Mouse (Mus musculus) heart, postnatal 10 days (tissue): ENCODE data around the gene Fam216a. TPM values are rescaled to one million over a fixed set of nuclear protein-coding genes. Genes with fewer than 3 reads are reported as not detected.
"Not testable (repeated sequence)": the region's sequence is repeated elsewhere in the genome, so short reads cannot be mapped to it uniquely, and the experiment has no call there.

Experiments used
- DNase-seq, 2 experiments: peaks; one replicate each; pipeline ENCODE4 v3.0.0; 2021
- intact Hi-C: fragments of 180-260 bp; cut with DNase I; formaldehyde crosslinking; loops from one replicate; pipeline ENCODE4 v1.15.1; 2025
- total RNA-seq, 2 experiments: library from RNA; stranded (reverse); gene quantifications; 2 replicates each; pipeline ENCODE4 v1.2.3; 2021

Fam216a gene
- total RNA-seq, 2 experiments from 2014 or later, result 17.1 to 22.7 TPM

GRCm38 (mm10) chr5:122327283-122327682 lies 44.9 kb downstream of the Fam216a start:
- intact Hi-C loops, result no loop called here
- DNase-seq, result no peak

GRCm38 (mm10) chr5:122325477-122325876 lies 46.7 kb downstream of the Fam216a start:
- DNase-seq, result no peak

GRCm38 (mm10) chr5:122324608-122325431 lies 47.3 kb downstream of the Fam216a start:
- intact Hi-C loops, result no loop called here
- DNase-seq, result no peak

More at GRCm38 (mm10) chr5:122325477-122325876, 46.7 kb downstream of the Fam216a start:
- intact Hi-C loops, result no loop called here

GRCm38 (mm10) chr5:122323523-122323922 lies 48.6 kb downstream of the Fam216a start:
- intact Hi-C loops, result no loop called here

GRCm38 (mm10) chr5:122320205-122320781 lies 51.9 kb downstream of the Fam216a start:
- intact Hi-C loops, result no loop called here
- no peak for DNase-seq

More at GRCm38 (mm10) chr5:122323523-122323922, 48.6 kb downstream of the Fam216a start:
- DNase-seq, result no peak

GRCm38 (mm10) chr5:122319474-122320204 lies 52.5 kb downstream of the Fam216a start:
- peak; percentile 61 to 69 for DNase-seq
- intact Hi-C loops, result no loop called here

GRCm38 (mm10) chr5:122318976-122319375 lies 53.2 kb downstream of the Fam216a start:
- DNase-seq, intact Hi-C loops: not testable (repeated sequence)

- intact Hi-C loops, result no loop called here
- peak; percentile 51 to 57 for DNase-seq
Measured at GRCm38 (mm10) chr5:122318100-122318499, 54.1 kb downstream of the Fam216a start.

GRCm38 (mm10) chr5:122317329-122318045 lies 54.7 kb downstream of the Fam216a start:
- DNase-seq, result no peak
- intact Hi-C loops, result loop anchor here (2.0 kb wide), 1 partner anchor 49 kb away; no protein-coding TSS in a partner anchor

- DNase-seq, result peak; percentile 92 to 93
- intact Hi-C loops, result loop anchor here (2.0 kb wide), 1 partner anchor 30 kb away; the partner anchor contains the start of gene Pptc7
Measured at GRCm38 (mm10) chr5:122314966-122315667, 57.0 kb downstream of the Fam216a start.

Other genes starting within 250 kb of the Fam216a start
- under 1 TPM in 1 of 2 experiments, not detected in 1; 0.22 TPM for gene Ccdc63, start 231.5 kb downstream of the Fam216a start, total RNA-seq
- 100 to 1,000 TPM; 171 to 173 TPM for gene Ppp1cc, start 214.1 kb downstream of the Fam216a start, total RNA-seq
- gene Hvcn1, start 165.6 kb downstream of the Fam216a start, total RNA-seq, result 1 to 10 TPM; 2.2 to 2.3 TPM
- 1 to 10 TPM; 5.4 to 5.5 TPM for gene Tctn1, start 107.9 kb downstream of the Fam216a start, total RNA-seq
- 10 to 100 TPM; 63.4 to 83.1 TPM for gene Pptc7, start 88.0 kb downstream of the Fam216a start, total RNA-seq
- gene Rad9b, start 18.1 kb downstream of the Fam216a start, total RNA-seq, result 1 to 10 TPM; 1.1 to 1.4 TPM
- 100 to 1,000 TPM; 109 to 122 TPM for gene Vps29, start 18.0 kb downstream of the Fam216a start, total RNA-seq
- gene Gpn3, start 488 bp downstream of the Fam216a start, total RNA-seq, result 10 to 100 TPM; 24.3 to 25.5 TPM
- 100 to 1,000 TPM; 140 to 150 TPM for gene Arpc3, start 19.5 kb upstream of the Fam216a start, total RNA-seq
- 10 to 100 TPM; 44.4 to 44.5 TPM for gene Anapc7, start 49.3 kb upstream of the Fam216a start, total RNA-seq
- 1,000 to 10,000 TPM; 7,820 to 7,948 TPM for gene Atp2a2, start 129.9 kb upstream of the Fam216a start, total RNA-seq
- gene Ift81, start 242.2 kb upstream of the Fam216a start, total RNA-seq, result 10 to 100 TPM; 51.7 to 53.1 TPM